Mouse (Mus musculus) frontal cortex, adult (tissue): ENCODE data around the gene Rcc1.
"Not testable (repeated sequence)": the region's sequence is repeated elsewhere in the genome, so short reads cannot be mapped to it uniquely, and the experiment has no call there.

Experiments
- ATAC-seq: cut with Nextera tagmentation; 2 replicates; pipeline ENCODE4 v1.9.2; 2017; ENCODE audit warnings: mild to moderate bottlenecking, moderate library complexity, mixed read lengths; ENCODE audit not compliant: low TSS enrichment

Rcc1 gene

GRCm38 (mm10) chr4:132315711-132316110, 37.7 kb downstream of the Rcc1 start:
- ATAC-seq: no peak

- ATAC-seq: no peak
Measured at GRCm38 (mm10) chr4:132312627-132313026, 40.8 kb downstream of the Rcc1 start.

- ATAC-seq: no peak
Measured at GRCm38 (mm10) chr4:132311801-132312200, 41.6 kb downstream of the Rcc1 start.

DNA sequence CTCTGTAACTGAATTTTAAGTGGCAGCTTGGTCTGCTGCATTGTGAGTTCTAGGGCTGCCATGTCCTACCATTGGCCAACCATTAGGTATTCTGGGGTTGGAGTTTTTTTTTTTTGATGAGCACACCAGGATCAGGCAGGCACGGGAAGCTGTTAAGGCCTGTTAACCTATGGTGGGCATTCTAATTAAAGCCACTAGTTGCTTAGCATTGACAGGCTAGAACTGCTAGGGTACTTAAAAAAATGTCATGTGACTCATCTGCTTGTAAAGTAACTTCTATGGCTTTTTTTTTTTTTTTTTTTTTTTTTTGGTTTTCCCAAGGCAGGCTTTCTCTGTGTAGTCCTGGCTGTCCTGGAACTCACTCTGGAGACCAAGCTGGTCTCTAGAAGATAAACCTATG, 42.2 kb downstream of the Rcc1 start:
- no peak for ATAC-seq

DNA sequence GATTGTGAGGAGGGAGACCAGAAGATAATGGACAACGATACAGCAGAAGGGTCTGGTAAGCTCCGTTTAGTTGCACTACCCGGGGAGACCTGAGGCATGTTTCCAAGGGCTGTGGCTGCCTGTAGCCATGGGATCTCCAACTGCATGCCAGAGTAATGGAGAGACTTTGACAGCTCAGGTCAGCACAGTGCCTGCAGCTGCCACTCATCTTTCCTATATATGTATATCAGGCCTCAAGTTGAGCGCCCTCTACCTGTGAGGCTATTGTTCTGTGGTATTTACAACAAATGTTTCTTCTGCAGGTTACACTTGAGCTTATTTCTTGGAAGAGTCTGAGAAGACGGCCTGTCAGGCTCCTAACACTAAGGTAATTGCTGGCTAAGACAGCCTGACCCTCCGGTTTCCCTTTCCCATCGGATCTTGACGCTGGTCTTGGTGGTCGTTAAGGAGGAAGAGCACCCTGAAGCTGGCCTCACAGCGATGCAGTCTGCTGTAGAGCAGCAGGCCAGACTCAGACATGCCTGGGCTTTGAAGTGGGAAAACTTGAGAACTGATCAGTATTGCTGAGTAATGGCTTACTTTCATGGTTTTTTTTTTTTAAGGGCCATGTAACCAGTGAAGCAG, 43.4 kb downstream of the Rcc1 start:
- no peak for ATAC-seq

DNA sequence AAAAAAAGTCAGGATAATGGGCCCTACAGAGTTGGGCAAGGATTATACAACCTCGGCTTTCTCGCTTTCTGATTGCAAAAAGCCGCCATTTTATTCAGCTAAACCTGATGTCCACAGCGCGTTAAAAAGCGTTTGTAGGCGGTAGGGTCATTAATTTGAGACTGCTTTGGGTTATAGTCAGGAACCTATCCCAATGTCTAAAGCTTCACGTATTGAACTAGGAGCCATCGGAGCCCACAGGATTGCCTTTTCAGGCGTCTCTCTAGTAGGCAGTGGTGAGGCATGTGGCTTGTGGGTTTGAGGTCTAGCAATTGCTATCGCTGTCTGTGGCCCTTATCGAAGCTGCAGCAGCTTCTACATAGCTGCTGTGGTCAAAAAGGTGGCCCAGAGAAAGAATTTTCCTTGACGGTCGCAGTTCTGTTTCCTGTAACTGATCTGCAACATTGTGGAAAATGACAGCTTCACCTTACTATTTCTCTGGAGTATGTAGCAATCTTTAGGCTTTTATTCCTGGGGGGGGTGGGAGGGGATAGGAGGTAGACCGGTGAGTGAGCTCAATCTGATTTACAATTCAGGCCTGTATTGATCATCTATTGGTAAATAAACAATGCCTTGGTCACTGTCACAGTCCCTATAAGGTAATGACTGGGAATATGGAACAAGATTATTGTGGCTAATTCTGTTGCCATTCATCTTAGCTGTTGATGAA, 44.1 kb downstream of the Rcc1 start:
- ATAC-seq: peak; percentile 24; the same call in 1 of the 2 replicates

GRCm38 (mm10) chr4:132308437-132309139, 44.8 kb downstream of the Rcc1 start:
- ATAC-seq: peak; percentile 94

GRCm38 (mm10) chr4:132306004-132306403, 47.4 kb downstream of the Rcc1 start:
- ATAC-seq: no peak

DNA sequence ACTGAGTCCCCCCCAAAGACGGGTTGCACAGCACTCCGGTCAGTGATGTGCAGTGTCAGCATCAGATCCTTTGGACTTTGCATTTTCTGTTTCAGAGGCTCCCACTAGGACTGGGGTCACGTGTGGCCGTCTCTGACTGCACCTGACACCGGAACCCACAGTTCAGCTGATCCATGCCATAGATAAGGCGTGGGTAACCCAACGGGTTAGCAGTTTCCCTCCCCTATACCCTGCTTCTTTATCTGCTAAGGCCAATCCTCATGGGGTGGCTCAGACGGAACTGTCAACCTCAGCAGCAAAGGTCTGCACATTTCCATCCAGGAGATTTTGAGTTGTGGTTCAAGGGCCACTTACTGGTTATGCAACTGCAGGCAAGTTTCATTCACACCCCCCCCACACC, 48.1 kb downstream of the Rcc1 start:
- no peak for ATAC-seq

GRCm38 (mm10) chr4:132303484-132303883, 49.9 kb downstream of the Rcc1 start:
- not testable (repeated sequence) for ATAC-seq

DNA sequence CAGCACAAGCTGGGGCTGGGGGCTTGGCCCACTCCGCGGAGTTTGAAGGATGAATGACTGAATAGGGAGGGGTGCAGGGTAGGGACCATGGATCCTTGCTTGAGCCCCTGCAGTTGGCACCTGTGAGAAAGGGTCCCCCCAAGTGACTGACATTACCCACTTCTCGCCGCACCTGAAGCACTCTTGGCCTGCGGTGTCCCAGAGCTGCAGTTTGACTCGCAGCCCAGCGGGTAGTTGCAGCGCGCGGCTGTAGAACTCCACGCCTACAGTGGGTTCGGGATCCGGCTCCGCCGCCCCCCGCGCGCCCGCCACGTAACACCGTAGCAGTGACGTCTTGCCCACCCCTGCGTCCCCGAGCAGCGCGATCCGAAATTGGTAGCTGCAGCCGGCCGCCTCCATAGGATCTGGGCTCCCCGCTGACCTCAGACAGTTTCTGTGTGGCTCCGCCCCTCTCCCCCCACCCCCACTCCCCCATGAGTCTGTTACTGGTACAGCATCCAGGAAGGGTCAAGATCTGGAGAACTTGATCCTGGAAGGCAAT, 50.4 kb downstream of the Rcc1 start, which contains the start of gene Rab42:
Gene Rab42 (minus strand): TSS at position 447 of the 541 bp plus-strand sequence.
- peak; percentile 88 for ATAC-seq

DNA sequence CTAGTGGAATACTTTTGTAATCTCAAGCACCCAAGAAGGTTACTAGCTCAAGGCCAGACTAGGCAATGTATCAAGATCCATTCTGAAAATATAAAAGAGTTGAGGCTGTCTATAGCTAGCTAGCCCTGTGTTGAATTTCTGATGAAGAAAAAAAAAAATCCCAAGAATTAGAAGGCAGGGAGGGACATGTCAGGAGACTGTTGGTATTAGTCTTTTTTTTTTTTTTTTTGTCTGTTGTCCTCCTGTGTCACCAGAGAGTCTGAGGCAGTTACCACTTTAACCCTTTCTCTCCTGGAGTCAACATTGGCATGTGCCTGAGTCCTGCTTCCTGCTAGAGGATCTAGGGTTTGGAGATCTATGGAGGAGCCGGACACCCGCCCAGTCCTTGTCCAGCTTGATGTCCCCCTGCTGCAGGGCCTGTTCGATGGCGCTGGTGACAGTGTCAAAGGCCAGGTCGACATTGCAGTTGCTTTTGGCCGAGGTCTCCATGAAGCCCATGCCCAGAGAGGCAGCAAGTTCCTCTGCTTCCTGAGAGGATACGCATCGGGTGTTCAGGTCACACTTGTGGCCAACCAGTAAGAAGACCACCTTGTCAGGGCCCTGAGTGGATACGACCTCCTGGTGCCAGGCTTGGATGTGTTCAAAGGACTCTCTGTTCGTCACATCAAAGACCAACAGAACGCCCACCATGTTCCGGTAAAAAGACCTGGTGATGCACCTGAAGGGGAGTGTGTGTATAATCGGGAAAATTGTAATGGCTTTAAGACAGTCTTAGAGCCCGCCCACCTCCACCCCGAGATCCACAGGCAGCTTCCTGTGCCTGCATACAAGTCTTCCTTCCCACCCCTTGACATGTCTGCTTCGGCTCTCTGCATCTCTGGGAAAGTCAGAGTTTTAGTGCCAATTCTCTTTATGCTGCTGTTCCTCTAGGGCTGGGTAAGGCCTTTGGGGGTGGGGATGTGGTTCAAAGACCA, 51.2 kb downstream of the Rcc1 start:
- ATAC-seq: peak; percentile 25; the same call in 1 of the 2 replicates

- no peak for ATAC-seq
Measured at GRCm38 (mm10) chr4:132301486-132301885, 51.9 kb downstream of the Rcc1 start.

DNA sequence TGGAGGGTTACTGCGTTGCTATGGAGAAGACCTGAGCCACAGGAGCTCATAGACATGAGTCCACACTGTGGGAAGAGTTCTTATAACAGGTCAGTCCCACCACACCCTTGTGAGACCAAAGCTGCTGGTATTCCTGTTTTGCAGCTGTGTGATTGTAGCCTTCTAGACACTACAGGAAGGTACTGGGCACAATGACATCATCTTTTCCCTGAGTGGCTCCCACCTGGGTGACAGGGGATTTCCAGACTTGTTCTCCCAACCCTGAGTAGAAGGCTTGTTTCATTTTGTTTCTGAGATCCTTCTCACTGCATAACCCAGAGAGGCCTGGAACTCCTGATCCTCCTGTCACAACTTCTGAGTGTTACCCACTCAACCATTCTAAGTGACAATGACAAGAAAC, 53.6 kb downstream of the Rcc1 start:
- ATAC-seq: no peak

DNA sequence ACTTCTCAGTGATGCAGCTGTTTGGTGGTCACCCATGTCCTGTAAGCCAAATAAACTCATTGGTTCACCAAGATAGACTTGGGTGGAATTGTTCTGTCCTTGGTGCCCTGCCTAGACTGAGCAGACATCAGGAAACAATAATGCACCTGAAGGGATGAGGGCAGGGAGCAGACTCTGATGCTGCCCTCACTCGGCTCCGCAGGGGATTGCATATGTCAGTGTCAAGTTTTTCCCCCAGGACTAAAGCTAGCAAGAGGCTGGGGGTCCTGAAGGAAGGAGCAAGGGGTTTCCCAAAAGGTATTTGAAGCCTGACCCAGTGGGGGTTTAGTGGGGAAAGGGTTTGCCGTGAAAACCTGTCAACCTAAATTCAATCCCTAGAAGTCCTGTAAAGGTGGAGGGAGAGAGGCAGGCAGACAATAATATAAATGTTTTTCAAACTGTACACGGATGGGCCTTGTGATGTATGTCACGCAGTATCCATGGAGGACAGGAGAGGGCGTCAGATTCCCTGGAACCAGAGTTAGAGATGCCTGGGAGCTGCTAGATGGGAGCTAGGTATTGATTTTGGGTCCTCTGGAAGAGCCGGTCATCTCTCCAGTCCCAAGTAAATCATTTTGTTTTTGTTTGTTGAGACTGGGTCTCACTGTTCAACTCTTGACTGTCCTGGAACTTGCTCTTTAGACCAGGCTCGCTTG, 57.6 kb downstream of the Rcc1 start:
- ATAC-seq: no peak

DNA sequence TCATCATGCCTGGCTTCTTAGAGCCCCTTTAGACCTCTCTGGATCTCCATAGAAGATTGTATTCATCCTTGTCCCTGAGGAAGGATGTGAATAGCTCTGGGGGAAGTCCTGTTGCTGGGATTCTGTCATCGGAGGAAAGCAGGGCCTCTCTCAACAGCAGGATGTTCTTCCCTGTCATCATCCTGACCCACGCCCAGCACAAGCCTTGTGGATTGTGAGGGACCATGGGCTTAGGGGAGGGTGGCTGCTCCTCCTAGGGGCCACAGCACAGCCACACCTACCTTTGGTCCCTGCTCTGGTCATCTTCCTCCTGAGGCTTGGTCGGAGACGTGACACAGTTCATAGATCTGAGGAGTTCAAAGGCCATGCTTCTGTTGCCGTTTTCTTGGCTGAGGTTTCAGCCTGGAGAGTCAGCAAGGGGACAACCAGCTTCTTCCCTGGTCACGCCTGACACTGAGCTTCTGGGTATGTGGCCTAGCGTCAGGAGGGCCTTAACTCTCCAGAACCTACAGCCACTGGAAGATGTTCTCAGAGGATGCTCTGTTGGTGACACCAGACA, 59.6 kb downstream of the Rcc1 start:
- no peak for ATAC-seq

- ATAC-seq: 0 out of 2 replicates have a peak, but pooled peaks have one; percentile 47
Measured at GRCm38 (mm10) chr4:132292988-132293387, 60.4 kb downstream of the Rcc1 start.

GRCm38 (mm10) chr4:132291624-132292335, 61.6 kb downstream of the Rcc1 start:
- ATAC-seq: no peak

DNA sequence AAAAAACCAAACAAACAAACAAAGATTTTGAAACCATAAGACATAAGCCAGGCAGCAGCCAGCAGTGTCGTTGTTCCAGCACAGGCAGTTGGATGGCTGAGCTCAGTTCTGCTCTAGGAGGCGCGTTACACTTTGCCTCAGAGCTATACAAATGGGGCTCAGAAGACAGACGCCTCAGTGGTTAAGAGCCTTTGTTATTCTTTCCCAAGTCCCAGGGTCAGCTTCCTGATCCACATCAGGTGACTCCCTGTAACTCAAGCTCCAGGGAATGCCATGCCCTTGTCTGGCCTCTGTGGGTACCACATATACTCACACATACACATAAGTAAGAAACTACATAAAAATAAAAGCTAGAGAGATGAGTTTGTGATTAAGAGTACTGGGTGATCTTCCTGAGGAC, 62.3 kb downstream of the Rcc1 start:
- no peak for ATAC-seq

DNA sequence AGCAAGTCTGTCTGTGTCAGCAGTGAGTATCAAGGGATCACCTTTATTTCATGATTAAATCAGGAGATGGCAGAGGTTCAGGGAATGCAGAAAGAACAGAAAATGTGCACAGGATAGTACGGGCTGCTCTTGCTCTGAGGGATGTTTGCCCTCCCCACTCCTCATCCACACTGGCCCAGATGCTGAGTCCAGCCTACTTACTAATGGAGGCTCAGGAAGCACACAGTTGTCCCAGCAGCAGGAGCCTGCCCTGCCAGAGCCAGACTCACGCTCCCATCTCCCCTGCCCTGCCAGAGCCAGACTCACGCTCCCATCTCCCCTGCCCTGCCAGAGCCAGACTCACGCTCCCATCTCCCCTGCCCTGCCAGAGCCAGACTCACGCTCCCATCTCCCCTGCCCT, 64.6 kb downstream of the Rcc1 start:
- not testable (repeated sequence) for ATAC-seq
